Mouse (Mus musculus): ENCODE results near the gene Htra1.

The Htra1 gene

GRCm38 (mm10) chr7:130934654-130935053 lies 1.3 kb upstream of the Htra1 start:
- no peak for DNase-seq (ENCODE audit: extremely low spot score, low read depth, low spot score)

- DNase-seq (ENCODE audit: extremely low spot score, low read depth, low spot score) = no peak
Observed at GRCm38 (mm10) chr7:130935421-130935792, 504 bp upstream of the Htra1 start.

GRCm38 (mm10) chr7:130936472-130936951 lies 601 bp downstream of the Htra1 start:
- no peak for DNase-seq (ENCODE audit: extremely low spot score, low read depth, low spot score)

- no peak for DNase-seq (ENCODE audit: extremely low spot score, low read depth, low spot score)
Observed at GRCm38 (mm10) chr7:130937266-130937841, 1.4 kb downstream of the Htra1 start.

- DNase-seq (ENCODE audit: extremely low spot score, low read depth, low spot score) = no peak
Observed at GRCm38 (mm10) chr7:130938005-130938404, 2.1 kb downstream of the Htra1 start.

GRCm38 (mm10) chr7:130938896-130939295 lies 3.0 kb downstream of the Htra1 start:
- DNase-seq (ENCODE audit: extremely low spot score, low read depth, low spot score) = no peak

DNA sequence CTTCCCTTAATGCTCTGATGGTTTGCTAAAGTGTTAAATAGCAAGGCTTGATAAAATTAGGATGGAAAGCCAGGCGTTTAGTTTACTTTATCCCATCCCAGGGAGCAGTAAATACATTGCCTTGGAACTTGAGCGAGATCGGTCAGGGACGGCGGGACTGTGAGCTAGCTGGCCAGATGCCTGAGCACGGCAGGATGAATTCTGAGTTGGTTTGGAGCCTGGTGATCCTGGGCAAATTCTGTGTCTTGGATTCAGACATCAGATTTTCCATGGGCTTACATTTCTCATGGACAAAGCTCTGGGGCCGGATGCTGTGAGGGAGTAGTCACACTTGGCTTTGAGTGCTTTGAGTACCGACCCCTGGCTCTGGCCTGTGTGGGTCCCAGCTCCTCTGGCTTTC lies 4.8 kb downstream of the Htra1 start:
- no peak for DNase-seq (ENCODE audit: extremely low spot score, low read depth, low spot score)

GRCm38 (mm10) chr7:130943280-130943895 lies 7.5 kb downstream of the Htra1 start:
- DNase-seq (ENCODE audit: extremely low spot score, low read depth, low spot score) = no peak

- DNase-seq (ENCODE audit: extremely low spot score, low read depth, low spot score) = no peak
Observed at GRCm38 (mm10) chr7:130944766-130945475, 9.0 kb downstream of the Htra1 start.

- DNase-seq (ENCODE audit: extremely low spot score, low read depth, low spot score) = no peak
Observed at GRCm38 (mm10) chr7:130945730-130946129, 9.8 kb downstream of the Htra1 start.

GRCm38 (mm10) chr7:130946303-130946702 lies 10.4 kb downstream of the Htra1 start:
- DNase-seq (ENCODE audit: extremely low spot score, low read depth, low spot score) = no peak

DNA sequence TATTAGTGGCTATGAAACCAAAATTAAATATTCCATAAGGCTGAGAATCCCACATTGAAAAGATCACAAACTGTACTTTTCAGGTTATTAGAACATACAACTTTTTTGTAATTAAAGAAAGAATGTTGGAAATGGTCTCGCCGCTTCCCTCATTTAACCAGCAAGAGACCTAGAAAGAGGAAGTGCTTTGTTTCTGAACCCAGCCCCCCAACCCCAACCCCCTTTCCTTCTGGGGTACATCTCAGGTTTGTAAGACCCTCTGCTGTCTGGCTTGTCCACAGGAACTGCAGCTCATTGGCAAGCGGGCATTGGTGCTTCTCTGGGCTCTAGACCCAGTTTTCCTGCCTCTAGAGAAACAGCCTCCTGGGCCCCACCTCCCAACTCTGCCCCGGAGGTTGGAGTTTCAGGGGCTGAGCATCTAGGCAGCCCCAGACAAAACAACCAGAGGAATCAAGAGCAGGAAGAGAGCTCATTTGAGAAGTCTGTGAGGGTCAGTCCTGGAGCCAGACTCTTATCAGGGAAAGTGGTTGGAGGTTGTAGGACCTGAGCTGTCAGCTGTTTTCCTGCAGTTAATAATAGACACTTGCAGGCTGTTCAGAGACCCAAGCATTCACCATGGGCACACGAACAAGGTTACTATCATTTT lies 12.8 kb downstream of the Htra1 start:
- DNase-seq (ENCODE audit: extremely low spot score, low read depth, low spot score) = no peak

DNA sequence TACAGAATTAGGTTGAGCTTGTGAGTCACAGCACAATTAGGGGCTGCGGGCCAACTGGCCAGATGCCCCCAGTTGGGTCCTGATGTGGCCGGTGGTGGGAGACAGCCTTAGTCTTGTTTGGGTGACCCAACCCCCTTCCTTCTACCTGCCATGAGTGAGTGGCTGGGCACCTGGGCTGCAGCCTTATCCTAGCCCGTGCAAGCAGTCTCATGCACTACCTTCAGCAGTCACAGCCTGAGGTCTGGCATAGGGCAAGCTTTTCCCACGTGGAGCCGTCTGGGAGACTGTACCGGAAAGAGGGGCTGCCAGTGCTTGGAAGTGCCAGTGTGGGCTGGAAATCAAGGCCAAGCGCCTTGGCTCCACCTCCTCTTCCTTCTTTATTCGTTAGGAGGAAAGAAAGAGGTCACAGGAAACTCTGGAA lies 13.4 kb downstream of the Htra1 start:
- no peak for DNase-seq (ENCODE audit: extremely low spot score, low read depth, low spot score)

- no peak for DNase-seq (ENCODE audit: extremely low spot score, low read depth, low spot score)
Observed at GRCm38 (mm10) chr7:130950482-130950881, 14.6 kb downstream of the Htra1 start.

DNA sequence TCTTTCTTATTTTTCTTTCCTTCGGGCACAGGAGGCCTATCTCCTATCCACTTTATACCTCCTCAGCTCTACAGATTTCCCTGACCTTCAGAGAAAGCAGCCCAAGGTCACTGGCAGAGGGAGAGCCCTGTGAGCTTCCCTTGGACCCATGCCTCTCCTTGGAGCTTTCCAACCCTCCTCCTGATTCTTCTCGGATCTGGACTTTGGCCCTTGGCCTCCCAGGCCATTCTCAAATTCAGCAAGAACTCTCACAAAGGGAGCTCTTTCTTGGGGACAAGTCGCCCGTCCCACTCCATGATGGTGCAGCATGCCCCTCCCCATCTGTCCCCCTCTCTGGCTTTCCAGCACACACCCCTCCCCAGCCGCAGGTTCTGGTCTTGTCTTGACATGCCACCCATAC lies 15.1 kb downstream of the Htra1 start:
- DNase-seq (ENCODE audit: extremely low spot score, low read depth, low spot score) = no peak

DNA sequence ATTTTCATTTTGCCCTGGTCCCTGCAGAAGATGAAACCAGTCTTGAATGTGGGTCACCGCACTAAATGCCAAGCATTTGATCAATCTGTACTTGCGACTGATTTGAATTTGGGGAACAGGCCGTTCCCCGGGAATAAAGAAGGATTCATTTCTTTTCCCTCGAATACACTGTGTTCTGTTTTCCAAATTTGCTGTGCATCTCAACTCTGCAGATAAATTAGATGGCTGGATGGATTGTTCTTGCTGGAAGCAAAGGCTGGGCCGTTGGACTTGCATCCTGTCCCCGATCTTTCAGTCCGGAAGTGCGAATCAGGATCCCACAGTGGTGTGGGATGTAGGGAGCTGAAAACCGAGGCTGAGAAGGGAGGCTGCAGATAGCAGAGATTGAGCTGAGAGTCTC lies 17.5 kb downstream of the Htra1 start:
- no peak for DNase-seq (ENCODE audit: extremely low spot score, low read depth, low spot score)

- DNase-seq (ENCODE audit: extremely low spot score, low read depth, low spot score) = no peak
Observed at GRCm38 (mm10) chr7:130954177-130954601, 18.3 kb downstream of the Htra1 start.

DNA sequence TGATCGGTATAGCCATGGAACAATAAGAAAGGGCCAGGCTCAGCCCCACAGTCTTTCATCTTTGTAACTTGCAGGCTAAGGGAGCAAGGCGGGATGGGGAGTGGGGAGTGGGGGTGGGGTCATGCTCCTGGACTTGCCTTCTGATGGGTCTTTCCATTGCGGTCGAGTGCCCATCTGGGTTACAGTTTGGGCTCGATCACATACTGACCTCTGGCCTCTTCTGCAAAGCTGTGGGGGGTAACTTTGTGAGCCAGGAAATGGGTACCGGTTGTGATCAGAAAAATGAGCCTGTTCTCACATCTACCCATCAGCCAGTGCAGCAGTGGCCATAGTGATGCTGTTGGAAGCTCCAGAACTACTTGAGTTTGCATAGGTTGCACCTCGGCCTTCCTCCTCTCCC lies 22.6 kb downstream of the Htra1 start:
- DNase-seq (ENCODE audit: extremely low spot score, low read depth, low spot score) = no peak

DNA sequence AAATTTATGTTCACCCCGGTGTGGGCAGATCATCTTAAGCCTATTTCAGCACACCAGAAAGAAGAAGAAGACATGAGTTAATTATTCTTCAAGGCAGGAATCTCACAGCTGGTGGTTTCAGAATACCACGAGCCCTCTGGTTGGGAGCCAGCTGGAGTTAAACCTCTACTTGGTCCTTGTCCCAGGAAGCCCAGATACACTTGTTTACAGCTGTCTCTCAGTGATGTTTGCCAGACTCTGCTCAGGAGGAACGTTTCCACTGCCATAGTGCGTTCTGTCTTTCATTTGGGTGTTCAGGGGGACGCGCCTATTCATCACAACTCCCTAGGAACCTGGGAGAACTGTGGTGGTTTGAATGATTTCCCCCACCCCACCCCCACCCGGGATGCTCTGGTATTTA lies 24.0 kb downstream of the Htra1 start:
- no peak for DNase-seq (ENCODE audit: extremely low spot score, low read depth, low spot score)

DNA sequence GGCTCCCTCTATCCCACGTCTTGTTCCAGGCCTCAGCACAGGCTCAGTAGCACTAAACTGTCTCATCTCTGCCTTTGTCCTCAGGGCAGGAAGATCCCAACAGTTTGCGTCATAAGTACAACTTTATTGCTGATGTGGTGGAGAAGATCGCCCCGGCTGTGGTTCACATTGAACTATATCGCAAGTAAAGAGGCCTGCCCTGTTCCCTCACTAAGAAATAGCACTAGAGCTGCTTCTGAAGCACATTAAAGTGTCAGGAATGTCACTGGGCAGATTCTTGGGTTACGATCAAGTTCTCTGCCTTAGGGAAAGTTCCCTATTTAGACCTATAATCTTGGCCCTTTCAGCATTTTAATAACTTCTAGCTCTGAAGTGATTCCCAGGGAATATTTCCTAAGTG lies 25.5 kb downstream of the Htra1 start:
- DNase-seq (ENCODE audit: extremely low spot score, low read depth, low spot score) = no peak

DNA sequence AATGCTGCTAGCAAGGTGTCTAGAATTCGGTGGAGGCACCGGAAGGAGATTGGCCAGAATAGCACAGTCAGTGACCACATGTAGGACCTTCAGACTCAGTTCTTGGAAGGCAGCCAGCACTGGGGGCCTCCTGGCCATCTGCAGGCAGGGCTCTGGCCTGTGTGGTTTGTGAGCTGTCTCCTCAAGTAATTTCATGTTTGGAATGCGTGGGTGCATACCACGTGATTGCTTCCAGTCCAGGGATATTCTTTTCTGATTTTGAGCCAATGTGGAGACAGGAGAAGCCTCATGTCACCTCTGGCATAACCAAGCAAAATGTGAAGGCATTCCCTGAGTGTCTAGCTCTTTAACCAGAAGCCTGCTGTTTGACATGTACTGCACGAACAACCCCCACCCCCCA lies 28.8 kb downstream of the Htra1 start:
- DNase-seq (ENCODE audit: extremely low spot score, low read depth, low spot score) = no peak

DNA sequence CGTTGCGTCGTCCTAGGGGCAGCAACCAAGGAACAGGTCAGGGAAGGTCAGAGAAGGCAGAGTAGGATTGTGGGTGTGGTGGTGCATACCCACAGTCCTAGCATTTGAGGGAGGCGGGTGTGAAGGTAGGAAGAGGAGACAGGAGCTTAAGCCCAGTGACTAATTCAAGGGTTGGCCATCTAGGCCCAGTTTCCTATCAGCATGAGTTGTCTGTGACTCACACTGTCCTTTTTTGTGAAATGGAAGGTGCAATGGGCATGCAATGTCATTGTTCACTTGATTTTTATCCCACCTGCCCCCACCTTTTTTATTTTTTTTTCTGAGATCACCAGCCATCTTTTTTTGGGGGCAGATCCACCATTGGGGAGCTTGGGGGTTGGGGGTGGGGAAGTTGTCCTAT lies 29.5 kb downstream of the Htra1 start:
- no peak for DNase-seq (ENCODE audit: extremely low spot score, low read depth, low spot score)
